Mouse (Mus musculus): Measurements from ENCODE around the gene Lmx1b. TPM values are rescaled to one million over a fixed set of nuclear protein-coding genes. Genes with fewer than 3 reads are reported as not detected.

Lmx1b gene
- polyA plus RNA-seq, 1 experiment from 2014 or later, result 8.6 TPM

DNA sequence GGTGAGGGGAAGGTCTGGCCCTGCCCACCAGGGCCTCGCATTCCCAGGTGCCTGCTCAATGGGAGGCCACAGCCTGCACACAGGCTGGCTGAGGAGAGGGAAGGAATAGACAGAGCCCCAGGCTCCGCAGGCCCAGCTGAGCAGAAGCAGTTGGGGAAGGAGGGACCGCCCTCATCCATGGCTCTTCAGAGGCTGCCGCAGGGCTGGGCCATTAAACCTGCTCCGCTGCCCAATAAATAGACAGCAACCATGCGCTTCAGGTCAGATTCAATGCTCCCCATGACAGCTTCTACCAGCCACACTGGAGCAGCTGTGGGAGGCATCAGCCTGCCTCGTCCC is 45.3 kb downstream of the Lmx1b start:
- peak overlapping the region; percentile 10; the same call in 1 of the 2 replicates for H3K4me2 ChIP-seq
- peak; percentile 29 for ATAC-seq (ENCODE audit: insufficient number of reproducible peaks, insufficient read depth, low FRiP score, low TSS enrichment, low read depth)
- H3K36me3 ChIP-seq, result 0 out of 2 replicates have a peak, but pooled peaks cover 9% of the 10 kb centered on the region
- no peaks in the 10 kb centered on the region for H3K9me3 ChIP-seq
- H3K27ac ChIP-seq, result peak overlapping the region; percentile 83
- H3K27me3 ChIP-seq, result 0 out of 2 replicates have a peak, but pooled peaks cover 4% of the 10 kb centered on the region
- no peak overlapping the region for H3K4me3 ChIP-seq (replicated peaks)
- peaks cover 86% of the 10 kb centered on the region for H3K4me1 ChIP-seq (replicated peaks)
- 5% methylated on average over 7 of the region's 7 CpGs for WGBS
- H3K9ac ChIP-seq (replicated peaks), result no peak overlapping the region; the same call in 1 of the 2 replicates

DNA sequence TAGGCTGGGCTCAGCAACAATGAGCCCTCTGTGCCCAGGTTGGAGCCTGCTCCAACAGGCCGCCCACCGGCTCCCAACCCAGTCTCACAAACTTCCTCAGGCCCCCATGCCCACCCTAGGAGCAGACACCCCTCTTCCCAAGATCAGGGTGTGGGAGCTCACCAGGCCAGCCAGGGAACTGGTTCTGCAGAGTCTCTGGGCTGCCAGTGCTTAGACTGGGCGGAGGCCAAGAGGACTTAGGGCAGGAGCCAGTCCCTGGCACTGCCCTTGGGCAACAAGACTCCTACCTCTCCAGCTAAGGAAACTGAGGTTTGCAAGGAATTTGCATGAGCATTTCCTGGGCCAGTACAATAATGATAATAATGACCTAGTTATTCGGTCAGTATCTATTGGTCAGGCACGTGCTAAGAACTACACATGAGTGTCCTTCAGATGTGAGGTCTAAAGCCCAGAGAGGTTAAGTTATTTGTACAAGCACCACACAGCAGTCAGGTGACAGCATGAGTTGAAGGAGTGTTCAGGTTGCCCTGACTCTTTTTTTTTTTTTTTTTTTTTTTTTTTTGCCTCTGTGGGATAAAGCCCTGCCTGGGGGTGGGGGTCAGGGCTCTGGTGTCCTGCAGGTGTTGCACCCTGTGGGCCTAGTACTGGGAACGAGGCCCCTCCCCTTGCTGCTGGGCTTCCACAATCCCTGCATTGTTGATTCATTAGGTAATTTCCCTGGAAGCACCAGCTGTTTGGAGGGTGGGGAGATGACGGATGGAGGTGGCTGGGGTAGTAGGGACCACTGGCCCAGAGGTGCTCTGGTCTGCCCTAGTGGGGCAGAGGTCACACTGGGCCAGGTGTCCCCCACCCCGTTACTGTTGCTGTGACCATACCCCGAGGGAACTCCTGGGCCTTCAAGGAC is 45.9 kb downstream of the Lmx1b start:
- H3K4me3 ChIP-seq (replicated peaks), result no peak overlapping the region
- peak; percentile 34 for ATAC-seq (ENCODE audit: insufficient number of reproducible peaks, insufficient read depth, low FRiP score, low TSS enrichment, low read depth)
- H3K4me2 ChIP-seq, result peak overlapping the region; percentile 10; the same call in 1 of the 2 replicates
- H3K27me3 ChIP-seq, result 0 out of 2 replicates have a peak, but pooled peaks cover 4% of the 10 kb centered on the region
- 0 out of 2 replicates have a peak, but pooled peaks cover 9% of the 10 kb centered on the region for H3K36me3 ChIP-seq
- H3K9ac ChIP-seq (replicated peaks), result no peak overlapping the region; the same call in 1 of the 2 replicates
- WGBS, result 47% methylated on average over 9 of the region's 9 CpGs
- H3K4me1 ChIP-seq (replicated peaks), result peaks cover 87% of the 10 kb centered on the region
- H3K9me3 ChIP-seq, result no peaks in the 10 kb centered on the region
- peak overlapping the region; percentile 83 for H3K27ac ChIP-seq

- Histone ChIP-seq H3K9me3 (no peaks in the 10 kb centered on the region), H3K4me1 (replicated peaks) (peaks cover 83% of the 10 kb centered on the region), H3K9ac (replicated peaks) (no peak overlapping the region), H3K27ac (peak overlapping the region; percentile 71), H3K4me3 (replicated peaks) (no peak overlapping the region), H3K4me2 (peak overlapping the region; percentile 32), H3K27me3 (no peaks in the 10 kb centered on the region), H3K36me3 (0 out of 2 replicates have a peak, but pooled peaks cover 5% of the 10 kb centered on the region)
- ATAC-seq (ENCODE audit: insufficient number of reproducible peaks, insufficient read depth, low FRiP score, low TSS enrichment, low read depth), result peak; percentile 19; the same call in 1 of the 2 replicates
- 7% methylated on average over 12 of the region's 12 CpGs for WGBS
Measured at GRCm38 (mm10) chr2:33592931-33593555, 47.3 kb downstream of the Lmx1b start.

DNA sequence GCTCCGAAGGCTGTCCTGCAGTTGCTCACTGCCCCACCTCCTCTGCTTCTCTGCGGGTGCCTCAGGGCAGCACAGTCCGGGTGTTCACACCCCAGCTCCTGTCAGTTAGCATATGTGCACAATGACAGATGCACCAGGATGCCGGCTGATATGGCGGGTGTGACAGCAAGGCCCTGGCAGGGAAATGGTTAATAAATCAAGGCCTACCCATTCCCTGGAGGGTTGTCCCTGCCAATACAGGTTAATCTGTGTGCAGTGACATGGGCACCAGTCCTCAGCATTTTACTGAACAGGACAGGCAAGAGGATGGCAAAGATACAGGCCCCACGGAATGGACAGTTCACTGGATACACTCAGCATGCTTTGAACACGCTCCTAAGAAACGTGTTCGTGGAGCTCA is 51.0 kb downstream of the Lmx1b start:
- 77% methylated on average over 9 of the region's 9 CpGs for WGBS
- Histone ChIP-seq H3K27me3 (no peaks in the 10 kb centered on the region; the same call in 1 of the 2 replicates), H3K9ac (replicated peaks) (no peak overlapping the region), H3K27ac (no peak overlapping the region), H3K4me1 (replicated peaks) (peaks cover 81% of the 10 kb centered on the region), H3K36me3 (no peaks in the 10 kb centered on the region), H3K4me2 (no peak overlapping the region), H3K4me3 (replicated peaks) (no peak overlapping the region), H3K9me3 (no peaks in the 10 kb centered on the region)
- no peak for ATAC-seq (ENCODE audit: insufficient number of reproducible peaks, insufficient read depth, low FRiP score, low TSS enrichment, low read depth)

- Histone ChIP-seq H3K9ac (replicated peaks) (peak overlapping the region; percentile 35), H3K27me3 (peaks cover 38% of the 10 kb centered on the region), H3K36me3 (no peaks in the 10 kb centered on the region), H3K4me2 (peak overlapping the region; percentile 35), H3K9me3 (no peaks in the 10 kb centered on the region), H3K4me1 (replicated peaks) (peaks cover 86% of the 10 kb centered on the region), H3K27ac (peak overlapping the region; percentile 90), H3K4me3 (replicated peaks) (no peak overlapping the region)
- 14% methylated on average over 29 of the region's 29 CpGs for WGBS
- 0 out of 2 replicates have a peak, but pooled peaks have one; percentile 11 for ATAC-seq (ENCODE audit: insufficient number of reproducible peaks, insufficient read depth, low FRiP score, low TSS enrichment, low read depth)
Measured at GRCm38 (mm10) chr2:33584937-33585910, 55.1 kb downstream of the Lmx1b start.

DNA sequence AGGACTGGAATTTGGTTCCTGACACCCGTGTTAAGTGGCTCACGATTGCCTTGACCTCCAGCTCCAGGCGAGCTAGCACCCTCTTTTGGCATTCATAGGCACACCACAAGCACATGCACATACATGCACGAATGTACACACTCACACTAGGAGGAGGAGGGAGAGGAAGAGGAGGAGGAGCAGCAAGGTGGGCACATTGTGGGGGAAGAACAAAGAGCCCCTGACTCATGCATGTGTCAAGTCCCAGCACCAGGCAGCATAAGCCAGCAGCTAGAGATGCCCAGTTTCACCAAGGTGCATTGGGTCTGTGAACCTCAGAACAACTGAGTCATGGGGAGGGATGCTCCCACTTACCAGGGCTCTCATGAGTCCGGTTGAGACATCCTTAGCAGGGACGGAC is 56.5 kb downstream of the Lmx1b start:
- Histone ChIP-seq H3K9ac (replicated peaks) (peak overlapping the region; percentile 4; the same call in 1 of the 2 replicates), H3K36me3 (no peaks in the 10 kb centered on the region), H3K4me3 (replicated peaks) (no peak overlapping the region), H3K27ac (no peak overlapping the region; the same call in 1 of the 2 replicates), H3K4me1 (replicated peaks) (peaks cover 88% of the 10 kb centered on the region), H3K9me3 (no peaks in the 10 kb centered on the region), H3K4me2 (peak overlapping the region; percentile 35; the same call in 1 of the 2 replicates), H3K27me3 (peaks cover 51% of the 10 kb centered on the region)
- WGBS, result 13% methylated on average over 6 of the region's 6 CpGs
- ATAC-seq (ENCODE audit: insufficient number of reproducible peaks, insufficient read depth, low FRiP score, low TSS enrichment, low read depth), result no peak

DNA sequence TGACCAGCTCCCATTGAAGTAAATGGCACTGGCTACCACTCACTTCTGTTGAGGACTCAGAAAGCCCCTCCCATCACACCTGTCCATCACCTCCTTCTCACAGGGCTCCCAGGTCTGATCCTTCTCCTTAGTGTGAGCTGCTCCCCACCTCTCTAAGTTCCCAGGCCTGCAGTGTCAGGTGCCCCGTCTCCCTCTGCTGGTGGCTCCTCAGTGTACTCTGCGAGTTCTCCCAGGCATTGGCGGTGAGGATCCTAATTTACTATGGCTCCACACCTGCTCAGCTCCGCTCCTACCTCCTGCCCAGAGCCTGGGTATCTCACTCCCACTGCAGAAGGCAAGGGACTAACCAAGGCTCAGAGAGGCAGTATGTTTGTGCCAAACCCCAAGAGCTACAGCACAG is 57.0 kb downstream of the Lmx1b start:
- no peak for ATAC-seq (ENCODE audit: insufficient number of reproducible peaks, insufficient read depth, low FRiP score, low TSS enrichment, low read depth)
- no peak overlapping the region; the same call in none of the 2 replicates for H3K27ac ChIP-seq

DNA sequence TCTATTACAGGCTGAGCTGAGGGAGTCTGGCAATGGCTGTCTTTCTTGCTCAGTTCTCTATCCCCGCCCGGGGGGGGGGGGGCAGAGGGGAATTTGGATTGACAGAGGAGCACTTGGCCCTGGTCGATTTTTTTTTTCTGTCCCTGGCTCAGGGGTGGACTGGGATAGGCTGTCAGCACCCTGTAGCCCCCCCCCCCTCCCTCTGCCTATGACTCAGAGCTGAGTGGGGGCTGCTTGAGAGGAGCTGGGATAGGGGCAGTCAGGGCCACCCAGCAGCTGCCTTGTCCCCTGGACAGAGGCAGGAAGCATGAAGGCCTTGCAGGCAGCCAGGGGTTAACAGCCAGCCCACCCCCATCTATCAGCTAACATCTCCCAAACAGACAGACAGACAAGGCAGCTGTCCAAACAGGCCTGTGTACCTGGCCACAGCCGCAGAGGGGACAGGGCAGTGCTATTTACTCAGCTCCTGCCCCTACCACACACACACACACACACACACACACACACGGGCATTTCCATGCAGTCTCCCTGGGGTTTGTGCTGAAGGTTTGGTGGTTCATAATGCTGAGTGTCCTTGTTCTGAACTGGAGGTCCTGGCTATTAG is 57.8 kb downstream of the Lmx1b start:
- H3K4me3 ChIP-seq (replicated peaks), result no peak overlapping the region
- H3K27ac ChIP-seq, result peak overlapping the region; percentile 29; the same call in 1 of the 2 replicates
- no peaks in the 10 kb centered on the region for H3K9me3 ChIP-seq
- no peaks in the 10 kb centered on the region for H3K36me3 ChIP-seq
- H3K4me2 ChIP-seq, result peak overlapping the region; percentile 54
- no peak for ATAC-seq (ENCODE audit: insufficient number of reproducible peaks, insufficient read depth, low FRiP score, low TSS enrichment, low read depth)
- peaks cover 63% of the 10 kb centered on the region for H3K27me3 ChIP-seq
- H3K4me1 ChIP-seq (replicated peaks), result peaks cover 92% of the 10 kb centered on the region
- no peak overlapping the region for H3K9ac ChIP-seq (replicated peaks)
- 2% methylated on average over 5 of the region's 5 CpGs for WGBS

More for the DNA sequence above, 57.0 kb downstream of the Lmx1b start:
- Histone ChIP-seq H3K4me3 (replicated peaks) (no peak overlapping the region), H3K4me1 (replicated peaks) (peaks cover 88% of the 10 kb centered on the region), H3K36me3 (no peaks in the 10 kb centered on the region), H3K9me3 (no peaks in the 10 kb centered on the region), H3K9ac (replicated peaks) (no peak overlapping the region; the same call in 1 of the 2 replicates), H3K27me3 (peaks cover 56% of the 10 kb centered on the region), H3K4me2 (peak overlapping the region; percentile 54; the same call in 1 of the 2 replicates)
- WGBS, result 11% methylated on average over 4 of the region's 4 CpGs

DNA sequence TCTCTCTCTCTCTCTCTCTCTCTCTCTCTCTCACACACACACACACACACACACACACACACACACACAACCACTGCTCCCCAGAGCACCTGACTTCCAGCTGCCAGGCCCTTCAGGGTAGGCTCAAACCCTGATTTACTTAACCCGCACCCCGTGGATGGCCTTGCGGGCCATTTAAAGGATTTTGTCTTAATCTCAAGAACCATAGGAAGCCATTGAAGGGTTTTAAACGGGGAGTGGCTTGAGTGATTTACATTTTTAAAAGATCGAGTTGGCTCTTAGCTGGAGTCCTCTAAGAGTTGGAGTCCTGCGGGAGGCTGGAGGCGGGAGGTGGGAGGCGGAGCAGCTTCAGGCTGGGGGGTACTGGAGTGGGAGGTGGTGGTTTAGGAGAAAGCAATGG is 58.4 kb downstream of the Lmx1b start:
- no peaks in the 10 kb centered on the region for H3K36me3 ChIP-seq
- peaks cover 89% of the 10 kb centered on the region for H3K4me1 ChIP-seq (replicated peaks)
- H3K9ac ChIP-seq (replicated peaks), result no peak overlapping the region
- WGBS, result 10% methylated on average over 8 of the region's 8 CpGs
- H3K27me3 ChIP-seq, result peaks cover 67% of the 10 kb centered on the region
- peak overlapping the region; percentile 54; the same call in 1 of the 2 replicates for H3K4me2 ChIP-seq
- H3K27ac ChIP-seq, result no peak overlapping the region
- H3K4me3 ChIP-seq (replicated peaks), result no peak overlapping the region
- no peak for ATAC-seq (ENCODE audit: insufficient number of reproducible peaks, insufficient read depth, low FRiP score, low TSS enrichment, low read depth)
- no peaks in the 10 kb centered on the region for H3K9me3 ChIP-seq

GRCm38 (mm10) chr2:33581449-33581777 is 58.9 kb downstream of the Lmx1b start:
- Histone ChIP-seq H3K9ac (replicated peaks) (no peak overlapping the region), H3K36me3 (no peaks in the 10 kb centered on the region), H3K4me3 (replicated peaks) (peak overlapping the region; percentile 29; the same call in 1 of the 2 replicates), H3K4me2 (peak overlapping the region; percentile 54), H3K4me1 (replicated peaks) (peaks cover 88% of the 10 kb centered on the region), H3K27ac (no peak overlapping the region), H3K9me3 (no peaks in the 10 kb centered on the region), H3K27me3 (peaks cover 72% of the 10 kb centered on the region)
- WGBS, result under 1% methylated on average over 6 of the region's 6 CpGs
- no peak for ATAC-seq (ENCODE audit: insufficient number of reproducible peaks, insufficient read depth, low FRiP score, low TSS enrichment, low read depth)
